Mouse (Mus musculus): ENCODE data around the gene Gm21663.
"Not testable (repeated sequence)": the region's sequence is repeated elsewhere in the genome, so short reads cannot be mapped to it uniquely, and the experiment has no call there.

The Gm21663 gene

DNA sequence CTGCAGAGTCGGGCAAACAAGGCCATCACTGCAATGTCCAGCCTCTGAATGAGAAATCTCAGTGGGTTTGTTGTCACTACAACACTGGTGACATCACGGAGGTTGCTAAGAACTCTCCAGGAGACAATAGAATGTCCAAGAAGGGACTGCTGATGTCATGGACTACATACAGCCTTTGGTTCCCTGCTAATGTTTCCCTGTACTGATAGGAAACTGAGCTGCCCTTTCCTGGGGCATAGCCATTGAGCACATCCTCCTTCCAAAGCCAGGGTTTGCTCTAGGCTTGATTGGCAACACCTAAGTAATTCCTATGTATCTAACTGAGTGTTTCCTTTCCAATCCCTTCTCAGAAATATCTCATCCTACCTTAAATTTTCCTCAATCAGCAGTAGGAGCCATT is at the start of gene Gm21663:
Gene Gm21663, minus strand, starts transcription at position 101 of the 400 bp plus-strand sequence.
- not testable (repeated sequence) for DNase-seq

DNA sequence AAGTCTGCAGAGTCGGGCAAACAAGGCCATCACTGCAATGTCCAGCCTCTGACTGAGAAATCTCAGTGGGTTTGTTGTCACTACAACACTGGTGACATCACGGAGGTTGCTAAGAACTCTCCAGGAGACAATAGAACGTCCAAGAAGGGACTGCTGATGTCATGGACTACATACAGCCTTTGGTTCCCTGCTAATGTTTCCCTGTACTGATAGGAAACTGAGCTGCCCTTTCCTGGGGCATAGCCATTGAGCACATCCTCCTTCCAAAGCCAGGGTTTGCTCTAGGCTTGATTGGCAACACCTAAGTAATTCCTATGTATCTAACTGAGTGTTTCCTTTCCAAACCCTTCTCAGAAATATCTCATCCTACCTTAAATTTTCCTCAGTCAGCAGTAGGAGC is 46.4 kb upstream of the Gm21663 start, which contains the start of gene Gm21698:
Gene Gm21698, minus strand, starts transcription at position 101 of the 400 bp plus-strand sequence.
- DNase-seq: not testable (repeated sequence)

GRCm38 (mm10) chr5:25972563-25972962 is 30.4 kb upstream of the Gm21663 start, which contains the start of gene Gm21680:
Gene Gm21680, minus strand, starts transcription at chr5:25972663.
- DNase-seq: not testable (repeated sequence)

GRCm38 (mm10) chr5:25957050-25957449 is 14.9 kb upstream of the Gm21663 start:
- DNase-seq: not testable (repeated sequence)

GRCm38 (mm10) chr5:25956611-25957010 is 14.4 kb upstream of the Gm21663 start:
- not testable (repeated sequence) for DNase-seq

- not testable (repeated sequence) for DNase-seq
Measured at GRCm38 (mm10) chr5:25954317-25954716, 12.1 kb upstream of the Gm21663 start, which contains the start of gene Gm21671. Gene Gm21671, minus strand, starts transcription at chr5:25954417.

DNA sequence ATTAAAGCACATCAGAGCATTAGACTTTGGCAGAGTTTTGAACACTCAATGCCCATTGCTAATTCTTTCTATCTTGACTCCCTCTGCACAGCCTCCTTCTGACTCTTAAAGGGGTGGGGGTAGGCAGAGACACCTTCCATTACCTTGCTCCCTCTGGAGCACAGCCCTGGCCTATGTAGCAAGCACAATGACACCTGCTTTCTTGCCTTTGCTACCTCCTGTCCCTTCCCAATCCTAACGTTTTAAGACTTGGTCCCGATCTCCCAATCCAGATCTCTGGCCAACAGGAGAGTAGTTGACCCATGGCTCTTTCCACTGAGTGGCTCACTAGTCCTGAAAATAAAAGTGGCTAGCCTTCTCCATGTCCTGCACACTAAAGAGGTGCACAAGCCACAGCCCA is 3.2 kb upstream of the Gm21663 start:
- not testable (repeated sequence) for DNase-seq

DNA sequence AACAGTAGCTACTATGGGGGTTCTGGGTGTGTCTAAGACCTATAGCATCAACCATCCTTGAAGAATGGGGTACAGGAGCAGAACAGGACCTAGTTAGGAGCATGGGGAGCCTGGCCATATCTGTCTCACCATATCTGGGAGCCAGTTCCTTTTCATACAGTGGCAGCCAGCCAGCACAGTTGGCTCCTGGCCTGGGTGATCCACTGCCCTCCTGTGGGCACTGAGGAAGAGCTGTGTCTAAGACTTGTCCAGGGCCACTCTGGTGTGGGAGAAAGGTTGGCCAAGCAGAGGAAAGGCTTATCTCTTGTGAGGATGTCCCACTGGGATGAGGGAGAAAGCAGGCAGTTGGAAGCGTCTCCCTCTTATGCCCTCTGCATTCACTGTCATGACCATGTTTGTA is 50.9 kb downstream of the Gm21663 start:
- DNase-seq: peak; percentile 32

DNA sequence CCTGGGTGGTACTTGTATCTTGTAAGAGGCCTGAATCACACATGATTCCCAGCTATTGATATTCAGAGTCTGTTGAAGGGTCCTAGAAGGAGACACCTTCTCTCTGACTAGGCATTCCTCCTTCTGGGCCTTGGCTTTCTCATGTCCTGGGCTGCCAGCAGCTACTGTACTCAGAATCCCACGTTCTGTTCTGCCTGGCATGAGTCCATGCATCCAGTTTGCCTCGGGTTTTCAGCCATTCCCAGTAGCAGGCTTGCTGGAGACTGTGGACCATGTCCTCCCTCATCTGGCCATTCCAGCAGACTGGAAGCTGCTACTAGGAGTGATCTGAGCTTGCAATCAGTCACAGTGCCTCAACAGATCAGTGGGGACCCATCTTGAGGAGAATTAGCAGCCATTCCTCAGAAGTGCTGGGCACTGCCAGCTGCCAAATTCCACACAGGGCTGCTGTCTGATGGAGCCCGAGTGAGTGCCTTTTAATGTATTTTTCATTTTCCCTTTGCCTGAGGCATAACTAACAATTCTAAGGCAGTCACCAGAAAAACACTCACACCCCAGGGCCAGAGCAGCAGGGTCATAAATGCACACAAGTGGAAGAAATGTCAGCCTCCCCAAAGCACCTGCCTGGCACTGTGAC is 52.3 kb downstream of the Gm21663 start:
- no peak for DNase-seq

GRCm38 (mm10) chr5:25886708-25887107 is 55.5 kb downstream of the Gm21663 start:
- DNase-seq: no peak

Measured in kidney, adult 9 months (tissue).